Mouse (Mus musculus): ENCODE measurements around the gene Sf3b1. TPM values are rescaled to one million over a fixed set of nuclear protein-coding genes. Genes with fewer than 3 reads are reported as not detected.
A peak's percentile ranks its signal among the peaks of the same experiment; 100 is the strongest.
"Not testable (repeated sequence)": the region's sequence is repeated elsewhere in the genome, so short reads cannot be mapped to it uniquely, and the experiment has no call there.

Gene Sf3b1
- polyA plus RNA-seq (2012; rRNA removed) (181 and 211 TPM in 2 replicates), polyA plus RNA-seq (2014; fragmentation: Nextera tagmentation; extraction: Ambion mirVana) (313 and 324 TPM in 2 replicates)

DNA sequence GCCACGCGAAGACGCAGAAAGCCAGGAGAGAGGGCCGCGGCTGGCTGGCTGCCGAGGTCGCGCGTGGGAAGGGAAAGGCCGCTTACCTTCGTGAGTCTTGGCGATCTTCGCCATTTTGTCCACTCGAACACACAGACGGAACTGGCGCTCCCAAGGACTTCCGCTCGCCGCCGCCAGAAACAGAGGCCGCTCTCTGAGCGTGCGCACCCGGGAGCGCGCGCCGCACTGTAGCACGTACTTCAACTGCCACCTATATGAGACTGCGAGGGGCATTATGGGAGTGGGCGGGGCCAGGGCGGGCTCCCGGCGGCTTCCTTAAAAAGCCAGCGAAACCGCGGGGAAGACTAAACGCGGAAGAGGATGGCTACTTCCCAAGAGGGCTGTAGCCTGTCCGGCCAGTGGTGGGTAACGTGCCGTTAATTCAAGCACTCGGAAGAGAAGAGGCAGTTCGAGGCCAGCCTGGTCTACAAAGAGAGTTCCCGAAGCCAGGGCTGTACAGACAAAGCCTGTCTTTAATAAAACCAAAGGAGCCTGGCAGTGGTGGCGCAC, at the start of gene Sf3b1:
Gene Sf3b1, minus strand, starts transcription at position 229 of the 549 bp plus-strand sequence.
- DNase-seq (ENCODE audit: low spot score) (peak; percentile 96), ATAC-seq (ENCODE audit: low FRiP score, low read depth) (peak; percentile 99)
- H3K36me3 ChIP-seq (ENCODE audit: control insufficient read depth, insufficient read depth, low read length) = no peaks in the 10 kb centered on the region
- H3K4me3 ChIP-seq (replicated peaks; ENCODE audit: low read length) = peak within 1 kb of the TSS; percentile 98
- H3K4me1 ChIP-seq (ENCODE audit: control insufficient read depth, insufficient read depth, low read length) = peaks cover 5% of the 10 kb centered on the region; the same call in 1 of the 2 replicates
- peak; percentile 79; the same call in 1 of the 2 replicates for TF ChIP-seq POLR2A (IDR thresholded peaks at IDR 0.05; ENCODE audit: borderline replicate concordance, extremely low read depth, insufficient read depth, insufficient read length)
- no peaks in the 10 kb centered on the region for H3K27me3 ChIP-seq (ENCODE audit: control insufficient read depth, insufficient read depth, low read length)
- H3K4me2 ChIP-seq (replicated peaks; ENCODE audit: low read depth, low read length, severe bottlenecking) = peak within 1 kb of the TSS; percentile 79
- peak within 1 kb of the TSS; percentile 93 for H3K27ac ChIP-seq (replicated peaks; ENCODE audit: low read depth, low read length)
- H3K9me3 ChIP-seq (ENCODE audit: control insufficient read depth, low read length) = no peaks in the 10 kb centered on the region
- H3K9ac ChIP-seq (ENCODE audit: low read depth, low read length, severe bottlenecking) = peak within 1 kb of the TSS; percentile 98
- WGBS = 2% methylated on average over 35 of the region's 46 CpGs

DNA sequence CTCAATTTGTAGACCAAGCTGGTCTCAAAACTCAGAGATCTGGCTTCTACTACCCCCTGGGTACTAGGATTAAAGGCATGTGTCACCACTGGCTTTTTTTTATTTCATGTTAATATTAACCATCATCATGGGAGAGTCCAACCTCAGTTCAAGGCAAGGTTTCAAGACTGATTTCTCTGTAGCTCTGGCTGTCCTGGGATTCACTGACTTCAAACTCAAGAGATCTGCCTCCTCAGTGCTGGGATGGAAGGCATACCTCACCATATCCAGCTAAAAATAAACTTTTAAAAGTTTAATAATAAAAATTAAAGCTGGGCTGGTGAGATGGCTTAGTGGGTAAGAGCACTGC, 49.1 kb upstream of the Sf3b1 start:
- no peak overlapping the region for H3K9ac ChIP-seq (ENCODE audit: low read depth, low read length, severe bottlenecking)
- H3K4me3 ChIP-seq (replicated peaks; ENCODE audit: low read length) = no peak overlapping the region
- H3K4me1 ChIP-seq (ENCODE audit: control insufficient read depth, insufficient read depth, low read length) = no peaks in the 10 kb centered on the region
- ATAC-seq (ENCODE audit: low FRiP score, low read depth) (no peak), DNase-seq (ENCODE audit: low spot score) (no peak)
- H3K27ac ChIP-seq (replicated peaks; ENCODE audit: low read depth, low read length) = no peak overlapping the region
- no peak for TF ChIP-seq POLR2A (IDR thresholded peaks at IDR 0.05; ENCODE audit: borderline replicate concordance, extremely low read depth, insufficient read depth, insufficient read length)
- H3K36me3 ChIP-seq (ENCODE audit: control insufficient read depth, insufficient read depth, low read length) = peaks cover 56% of the 10 kb centered on the region
- no peaks in the 10 kb centered on the region for H3K9me3 ChIP-seq (ENCODE audit: control insufficient read depth, low read length)
- H3K4me2 ChIP-seq (replicated peaks; ENCODE audit: low read depth, low read length, severe bottlenecking) = no peak overlapping the region
- H3K27me3 ChIP-seq (ENCODE audit: control insufficient read depth, insufficient read depth, low read length) = no peaks in the 10 kb centered on the region

DNA sequence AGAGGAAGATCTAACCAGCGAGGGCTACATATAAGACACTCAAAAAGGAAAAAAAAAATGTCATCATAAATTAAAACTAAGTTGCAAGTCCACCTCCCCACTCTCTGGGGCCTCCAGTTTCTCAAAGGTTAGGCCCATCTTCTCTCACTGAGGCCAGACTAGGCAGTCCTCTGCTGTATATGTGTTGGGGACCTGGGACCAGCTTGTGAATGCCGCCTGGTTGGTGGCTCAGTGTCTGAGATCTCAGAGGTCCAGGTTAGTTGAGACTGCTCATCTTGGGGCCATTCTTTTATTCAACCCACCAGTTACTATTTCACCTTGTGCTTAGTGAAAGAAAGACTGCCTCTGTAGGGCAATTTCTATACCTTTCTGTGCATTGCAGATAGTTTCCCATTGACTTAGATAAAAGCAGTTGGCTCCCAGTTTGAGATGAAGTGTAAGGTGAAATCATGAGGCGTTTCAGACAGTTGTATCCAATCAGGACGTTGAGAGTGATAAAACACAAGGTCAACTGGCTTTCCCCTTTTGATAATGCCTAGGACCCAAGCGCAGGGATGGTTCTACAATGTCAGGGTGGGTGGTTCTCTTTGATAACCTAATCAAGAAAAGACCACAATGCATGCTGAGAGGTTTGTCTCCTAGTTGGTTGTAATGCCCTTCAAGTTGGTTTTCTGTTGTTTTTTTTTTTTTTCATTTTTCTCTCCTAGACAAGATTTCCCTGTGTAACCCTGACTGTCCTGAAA, 48.5 kb upstream of the Sf3b1 start:
- H3K4me1 ChIP-seq (ENCODE audit: control insufficient read depth, insufficient read depth, low read length) = no peaks in the 10 kb centered on the region
- peaks cover 56% of the 10 kb centered on the region for H3K36me3 ChIP-seq (ENCODE audit: control insufficient read depth, insufficient read depth, low read length)
- no peaks in the 10 kb centered on the region for H3K27me3 ChIP-seq (ENCODE audit: control insufficient read depth, insufficient read depth, low read length)
- WGBS = 72% methylated on average over 5 of the region's 5 CpGs
- H3K9me3 ChIP-seq (ENCODE audit: control insufficient read depth, low read length) = no peaks in the 10 kb centered on the region
- no peak for ATAC-seq (ENCODE audit: low FRiP score, low read depth)
- DNase-seq (ENCODE audit: low spot score) = no peak
- H3K4me2 ChIP-seq (replicated peaks; ENCODE audit: low read depth, low read length, severe bottlenecking) = no peak overlapping the region
- H3K27ac ChIP-seq (replicated peaks; ENCODE audit: low read depth, low read length) = no peak overlapping the region
- no peak for TF ChIP-seq POLR2A (IDR thresholded peaks at IDR 0.05; ENCODE audit: borderline replicate concordance, extremely low read depth, insufficient read depth, insufficient read length)
- no peak overlapping the region for H3K9ac ChIP-seq (ENCODE audit: low read depth, low read length, severe bottlenecking)
- H3K4me3 ChIP-seq (replicated peaks; ENCODE audit: low read length) = no peak overlapping the region

DNA sequence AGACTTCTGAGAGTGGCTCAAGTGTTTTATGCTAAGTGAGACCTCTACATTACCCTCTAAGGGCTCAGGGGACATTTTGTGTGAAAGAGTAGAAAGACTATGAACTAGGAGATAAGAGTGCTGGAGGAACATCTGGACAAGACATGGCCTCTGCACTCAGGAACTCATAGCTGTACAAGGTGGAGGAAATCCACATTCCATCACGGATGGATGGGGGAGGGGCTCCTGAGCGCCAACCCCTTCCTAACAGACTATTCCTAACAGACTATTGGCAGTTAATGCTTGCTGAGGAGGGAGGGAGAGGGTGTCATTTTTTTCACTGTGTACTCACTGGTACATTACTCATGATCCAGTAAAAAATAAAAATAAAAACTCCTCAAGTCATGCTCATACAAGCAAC, 47.5 kb upstream of the Sf3b1 start:
- ATAC-seq (ENCODE audit: low FRiP score, low read depth) (0 out of 2 replicates have a peak, but pooled peaks have one; percentile 34), DNase-seq (ENCODE audit: low spot score) (no peak)
- WGBS = 33% methylated on average over 2 of the region's 2 CpGs
- H3K4me2 ChIP-seq (replicated peaks; ENCODE audit: low read depth, low read length, severe bottlenecking) = no peak overlapping the region
- H3K4me1 ChIP-seq (ENCODE audit: control insufficient read depth, insufficient read depth, low read length) = no peaks in the 10 kb centered on the region
- no peaks in the 10 kb centered on the region for H3K9me3 ChIP-seq (ENCODE audit: control insufficient read depth, low read length)
- H3K9ac ChIP-seq (ENCODE audit: low read depth, low read length, severe bottlenecking) = no peak overlapping the region
- no peaks in the 10 kb centered on the region for H3K27me3 ChIP-seq (ENCODE audit: control insufficient read depth, insufficient read depth, low read length)
- no peak overlapping the region for H3K4me3 ChIP-seq (replicated peaks; ENCODE audit: low read length)
- H3K27ac ChIP-seq (replicated peaks; ENCODE audit: low read depth, low read length) = no peak overlapping the region
- TF ChIP-seq POLR2A (IDR thresholded peaks at IDR 0.05; ENCODE audit: borderline replicate concordance, extremely low read depth, insufficient read depth, insufficient read length) = no peak
- peaks cover 51% of the 10 kb centered on the region for H3K36me3 ChIP-seq (ENCODE audit: control insufficient read depth, insufficient read depth, low read length)

DNA sequence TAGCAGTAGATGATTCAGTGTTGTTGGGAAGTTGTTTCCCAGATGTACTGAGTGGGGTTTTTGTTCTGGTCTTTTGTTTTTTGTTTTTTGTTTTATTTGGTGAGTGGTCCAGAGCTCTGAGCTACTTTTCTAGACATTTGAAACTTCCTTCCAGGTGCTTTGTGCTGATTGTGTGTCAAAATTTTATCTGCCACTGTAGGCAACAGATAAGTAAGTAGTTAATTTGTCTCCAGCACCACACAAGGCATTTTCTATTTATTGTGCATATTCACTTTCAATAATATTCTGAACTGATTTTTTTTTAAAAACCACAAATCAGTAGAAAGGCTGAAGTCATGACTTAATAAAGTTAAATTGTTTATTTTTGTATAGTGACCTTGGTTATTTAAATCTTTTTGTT, 45.0 kb upstream of the Sf3b1 start:
- not testable (repeated sequence) for H3K9me3 ChIP-seq (ENCODE audit: control insufficient read depth, low read length); H3K4me2 ChIP-seq (replicated peaks; ENCODE audit: low read depth, low read length, severe bottlenecking); H3K4me3 ChIP-seq (replicated peaks; ENCODE audit: low read length); ATAC-seq (ENCODE audit: low FRiP score, low read depth); H3K27me3 ChIP-seq (ENCODE audit: control insufficient read depth, insufficient read depth, low read length); H3K4me1 ChIP-seq (ENCODE audit: control insufficient read depth, insufficient read depth, low read length); DNase-seq (ENCODE audit: low spot score); H3K9ac ChIP-seq (ENCODE audit: low read depth, low read length, severe bottlenecking); H3K27ac ChIP-seq (replicated peaks; ENCODE audit: low read depth, low read length)
- peaks cover 47% of the 10 kb centered on the region for H3K36me3 ChIP-seq (ENCODE audit: control insufficient read depth, insufficient read depth, low read length)

Measured in limb, embryonic 14.5 days (tissue).